Mouse (Mus musculus) Patski (cell line): ENCODE measurements at regions not wholly inside any gene's neighbourhood (a gene's known extent, or its start where the extent isn't known, plus 50 kb on each side); places are given as distances from the start of the nearest gene placed in this dataset.

Experiments used
- ATAC-seq: fragments of 100-300 bp; one replicate; pipeline ENCODE4 v1.8.0; 2021
- CTCF ChIA-PET: fragments of 350-600 bp; sonication (Branson Sonifier 250); formaldehyde crosslinking; loops from one replicate; lab custom pipeline; 2022; ENCODE audit warnings: inconsistent platforms; lab: Charles Lee
- POLR2A ChIA-PET: fragments of 350-600 bp; sonication (Branson Sonifier 250); formaldehyde crosslinking; loops from one replicate; lab custom pipeline; 2022; ENCODE audit warnings: antibody characterized with exemption, inconsistent platforms; lab: Charles Lee
- DNase-seq: peaks from one replicate; pipeline ENCODE4 v3.0.0-alpha.2; 2011; ENCODE audit warnings: low read depth, low spot score
- H3K27me3 ChIP-seq: fragments of 371-371 bp; one replicate; pipeline ENCODE4 v1.5.1; 2021
- CTCF ChIP-seq: fragments of 100-300 bp; IDR thresholded peaks from one replicate; pipeline ENCODE4 v1.5.1; 2021
- in situ Hi-C: fragments of 300-500 bp; cut with MboI; formaldehyde crosslinking; loops from 3 replicates; pipeline ENCODE4 v1.11.1; 2018; ENCODE audit warnings: low pct_unique_long_range_greater_than_20kb, mixed read lengths

DNA sequence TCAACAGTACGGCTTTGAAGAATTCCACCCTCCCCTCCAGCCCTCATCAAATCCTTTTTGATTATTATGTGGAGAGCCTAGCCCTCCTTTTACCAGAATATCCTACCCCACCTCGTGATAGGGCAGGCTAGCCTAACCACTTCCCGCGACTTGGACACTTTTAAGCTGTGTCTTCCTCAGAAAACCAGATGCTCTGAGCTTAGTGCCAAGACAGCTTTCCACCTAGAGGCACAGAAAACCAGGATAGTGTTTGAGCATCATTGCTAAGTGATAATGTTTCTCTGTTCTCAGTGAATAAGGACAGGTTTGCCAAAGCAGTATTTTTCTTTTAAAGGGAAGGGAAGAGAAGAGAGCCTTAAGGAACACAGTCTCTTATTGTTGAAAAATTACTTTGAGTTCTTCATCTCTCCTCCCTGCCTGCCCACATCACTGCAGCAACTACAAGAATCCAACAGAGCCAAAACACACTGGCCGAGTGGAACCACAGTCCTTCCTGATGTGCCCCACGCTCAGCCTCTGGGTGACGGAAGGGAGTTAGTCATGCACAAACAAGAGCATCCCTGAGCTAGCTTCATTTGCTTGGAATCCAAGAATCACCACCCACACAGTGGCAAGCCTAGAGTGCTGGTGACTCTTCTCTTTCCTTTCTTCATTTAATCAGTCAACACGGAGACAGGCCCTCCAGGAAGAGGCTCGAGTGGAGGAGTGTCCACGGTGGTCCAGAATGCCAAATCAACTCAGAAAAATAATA is 144.4 kb upstream of the Ank start:
- no peak for DNase-seq
- peak; percentile 72 for ATAC-seq
- CTCF ChIA-PET = interaction anchor here (0.8 to 4.3 kb wide), 4 partner anchors 16 to 261 kb away, joined by 3 to 17 read pairs (median 5); no protein-coding TSS in a partner anchor
- POLR2A ChIA-PET = interaction anchor here (0.5 to 0.7 kb wide), 2 partner anchors 148 to 198 kb away, joined by 3 to 4 read pairs; no protein-coding TSS in a partner anchor
- TF ChIP-seq CTCF = no peak
- H3K27me3 ChIP-seq = no peaks in the 10 kb centered on the region
- in situ Hi-C loops = loop anchor here (5.0 kb wide), 1 partner anchor 95 kb away; no protein-coding TSS in a partner anchor

DNA sequence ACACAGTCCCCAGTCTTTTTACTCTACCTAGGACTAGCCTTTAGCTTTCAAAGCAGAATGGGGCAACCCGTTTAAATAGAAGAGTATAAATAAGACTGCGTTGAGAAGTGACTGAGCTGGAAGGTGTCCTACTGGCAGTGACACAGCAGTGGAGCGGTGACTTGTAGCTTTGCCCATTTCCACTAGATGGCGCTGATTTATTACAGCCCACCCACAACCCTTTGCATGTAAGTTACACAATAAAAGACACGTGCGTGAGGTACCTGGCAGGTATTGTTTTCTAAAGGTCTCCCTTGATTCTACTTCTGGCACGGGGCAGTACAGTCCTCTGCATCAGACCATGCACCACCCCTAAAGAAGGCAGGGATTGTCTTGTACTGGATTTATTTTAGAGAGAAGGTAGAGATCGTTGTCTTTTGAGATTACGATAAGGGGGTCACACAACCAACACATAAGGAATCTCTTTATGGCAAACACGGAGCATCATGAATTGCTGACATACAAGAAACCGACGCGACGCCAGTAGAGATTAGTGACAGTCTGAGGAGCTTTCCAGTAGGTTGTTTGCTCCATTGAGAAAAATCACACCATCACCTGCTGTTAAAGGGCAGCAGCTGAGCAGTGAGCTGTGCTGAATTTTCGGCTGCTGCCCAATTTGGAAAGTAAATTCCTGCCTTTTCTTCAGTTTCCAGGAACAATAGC is 140.5 kb upstream of the Ank start:
- POLR2A ChIA-PET = interaction anchor here (0.7 to 0.8 kb wide), 2 partner anchors 140 kb away, joined by 3 read pairs; no protein-coding TSS in a partner anchor
- ATAC-seq (peak; percentile 48), DNase-seq (no peak)
- peak; percentile 95 for TF ChIP-seq CTCF
- in situ Hi-C loops = no loop called here
- CTCF ChIA-PET = interaction anchor here (0.6 to 2.5 kb wide), 25 partner anchors 9 to 299 kb away, joined by 3 to 40 read pairs (median 4); partner anchors contain the start of gene Ank
- no peaks in the 10 kb centered on the region for H3K27me3 ChIP-seq

GRCm38 (mm10) chr15:27326549-27326876 is 140.0 kb upstream of the Ank start:
- ATAC-seq = no peak
- POLR2A ChIA-PET = interaction anchor here (0.8 kb wide), 1 partner anchor 139 kb away, joined by 3 read pairs; no protein-coding TSS in a partner anchor
- no peaks in the 10 kb centered on the region for H3K27me3 ChIP-seq
- in situ Hi-C loops = no loop called here
- no peak for DNase-seq
- no peak for TF ChIP-seq CTCF
- CTCF ChIA-PET = interaction anchor here (0.8 to 2.5 kb wide), 16 partner anchors 9 to 298 kb away, joined by 3 to 40 read pairs (median 5); partner anchors contain the start of gene Ank

DNA sequence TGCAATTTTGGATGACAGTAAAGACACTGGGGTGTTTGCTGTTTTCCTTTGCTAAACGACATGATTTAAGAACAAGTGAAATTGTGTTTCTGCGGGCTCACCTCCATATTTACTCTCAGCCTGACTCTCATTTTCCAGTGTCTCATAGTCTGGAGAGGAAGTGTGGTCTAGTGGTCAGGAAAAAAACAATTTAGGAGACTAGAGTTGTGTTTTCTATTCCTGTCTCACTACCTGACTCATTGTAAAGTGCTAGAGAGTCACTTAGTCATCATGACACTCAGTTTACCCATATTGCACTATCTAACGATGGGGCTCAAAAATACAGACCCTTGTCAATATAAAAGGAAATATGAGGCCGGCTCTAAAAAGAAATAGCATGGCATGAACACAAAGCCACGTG is 138.7 kb upstream of the Ank start:
- ChIA-PET CTCF (no interaction called here), POLR2A (no interaction called here)
- ATAC-seq = no peak
- H3K27me3 ChIP-seq = no peaks in the 10 kb centered on the region
- in situ Hi-C loops = no loop called here
- no peak for DNase-seq
- TF ChIP-seq CTCF = no peak

DNA sequence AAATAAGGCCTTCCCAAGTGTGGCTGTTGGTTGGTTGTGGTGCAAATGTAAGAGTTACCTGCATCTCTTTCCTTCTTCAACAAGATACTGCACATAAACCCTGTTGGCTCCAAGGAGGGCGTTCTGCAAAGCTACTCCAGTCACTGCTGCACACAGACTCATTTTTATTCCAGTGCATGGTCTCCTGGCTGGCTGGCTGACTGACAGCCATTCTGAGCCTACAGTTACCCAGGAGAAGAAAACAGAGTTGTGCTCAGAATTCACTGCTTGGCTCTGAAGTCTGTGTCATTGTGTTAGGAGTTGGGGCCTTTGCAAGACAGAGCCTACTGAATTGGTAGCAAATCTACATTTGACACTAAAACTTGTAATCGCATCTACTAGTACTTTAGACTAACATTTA is 138.0 kb upstream of the Ank start:
- CTCF ChIA-PET = interaction anchor here (1.0 kb wide), 1 partner anchor 78 kb away, joined by 3 read pairs; no protein-coding TSS in a partner anchor
- POLR2A ChIA-PET = no interaction called here
- no peaks in the 10 kb centered on the region for H3K27me3 ChIP-seq
- no peak for ATAC-seq
- DNase-seq = no peak
- no peak for TF ChIP-seq CTCF
- in situ Hi-C loops = no loop called here

- ATAC-seq (no peak), DNase-seq (no peak)
- no peak for TF ChIP-seq CTCF
- in situ Hi-C loops = no loop called here
- no peaks in the 10 kb centered on the region for H3K27me3 ChIP-seq
- ChIA-PET POLR2A (no interaction called here), CTCF (interaction anchor here (1.4 kb wide), 1 partner anchor 16 kb away, joined by 3 read pairs; no protein-coding TSS in a partner anchor)
Observed at GRCm38 (mm10) chr15:27340070-27340469, 126.4 kb upstream of the Ank start.

DNA sequence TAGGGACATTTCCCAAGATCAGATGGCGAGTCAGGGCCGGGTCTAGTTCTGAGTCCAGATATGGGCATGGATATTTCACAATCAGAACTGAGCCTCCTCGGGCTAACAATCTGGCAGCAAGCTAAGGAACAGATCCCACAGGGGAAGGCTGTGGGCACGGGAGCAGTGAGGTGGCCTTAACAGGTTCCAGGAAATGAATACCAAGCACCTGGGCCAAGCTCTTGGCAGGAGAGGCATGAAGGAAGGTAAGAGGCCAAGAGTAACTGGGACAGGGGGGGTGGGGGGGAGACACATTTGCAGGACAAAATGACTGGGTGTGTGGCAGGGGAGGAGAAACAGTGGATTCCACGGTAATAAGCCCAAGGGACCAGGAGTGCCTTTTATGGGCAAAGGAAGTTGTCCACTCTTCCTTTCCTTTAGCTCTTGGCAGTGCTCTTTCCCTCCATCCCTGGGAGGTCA is 124.9 kb upstream of the Ank start:
- ChIA-PET CTCF (interaction anchor here (1.3 kb wide), 1 partner anchor 12 kb away, joined by 4 read pairs; no protein-coding TSS in a partner anchor), POLR2A (interaction anchor here (0.7 kb wide), 1 partner anchor 41 kb away, joined by 5 read pairs; no protein-coding TSS in a partner anchor)
- ATAC-seq = peak; percentile 73
- no peaks in the 10 kb centered on the region for H3K27me3 ChIP-seq
- DNase-seq = no peak
- in situ Hi-C loops = no loop called here
- no peak for TF ChIP-seq CTCF

DNA sequence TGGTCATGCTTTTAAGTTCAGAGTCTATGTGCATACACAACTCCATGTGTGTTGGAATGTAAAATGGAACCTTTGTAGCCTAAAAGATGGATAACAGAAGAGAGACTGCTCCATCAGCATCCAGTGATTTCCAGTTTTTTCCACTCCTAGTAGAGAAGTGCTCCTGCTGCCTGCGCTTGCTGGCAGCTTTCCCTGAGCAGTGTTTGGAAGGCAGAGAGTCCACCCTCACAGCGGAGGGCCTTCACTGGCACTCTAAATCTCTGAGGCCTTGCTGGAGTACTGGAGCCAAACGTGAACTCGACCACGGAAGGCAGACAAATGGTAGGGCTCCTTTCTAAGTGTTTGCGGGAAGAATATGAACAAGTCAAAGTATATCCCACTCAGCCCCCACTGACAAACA is 108.0 kb upstream of the Ank start:
- no peak for TF ChIP-seq CTCF
- CTCF ChIA-PET = no interaction called here
- POLR2A ChIA-PET = no interaction called here
- DNase-seq = no peak
- ATAC-seq = no peak
- H3K27me3 ChIP-seq = no peaks in the 10 kb centered on the region
- in situ Hi-C loops = no loop called here

DNA sequence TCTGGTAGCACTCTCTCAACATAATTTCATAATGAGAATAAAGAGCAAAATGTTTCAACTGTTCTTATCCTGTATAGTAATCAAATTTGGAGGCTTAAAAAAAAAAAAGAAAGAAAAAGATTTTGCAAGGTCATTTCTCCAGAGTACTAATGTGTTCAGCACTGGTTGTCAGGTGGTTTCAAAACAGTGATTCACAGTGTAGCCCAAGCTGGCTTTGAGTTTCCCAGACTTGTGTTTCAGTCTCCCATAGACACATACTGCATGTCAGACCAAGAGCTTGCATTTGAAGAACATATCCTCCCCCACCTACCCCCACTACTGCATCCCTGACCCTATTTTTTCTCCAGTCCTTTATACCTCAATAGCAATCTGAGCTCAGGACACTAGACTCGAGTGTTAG is 107.2 kb upstream of the Ank start:
- CTCF ChIA-PET = interaction anchor here (0.8 to 1.1 kb wide), 2 partner anchors 10 to 106 kb away, joined by 3 read pairs; no protein-coding TSS in a partner anchor
- no peaks in the 10 kb centered on the region for H3K27me3 ChIP-seq
- DNase-seq (no peak), ATAC-seq (no peak)
- no peak for TF ChIP-seq CTCF
- in situ Hi-C loops = no loop called here
- POLR2A ChIA-PET = no interaction called here

GRCm38 (mm10) chr15:27374517-27374916 is 92.0 kb upstream of the Ank start:
- in situ Hi-C loops = no loop called here
- H3K27me3 ChIP-seq = no peaks in the 10 kb centered on the region
- POLR2A ChIA-PET = no interaction called here
- TF ChIP-seq CTCF = peak; percentile 15
- no peak for DNase-seq
- CTCF ChIA-PET = interaction anchor here (1.4 kb wide), 1 partner anchor 35 kb away, joined by 3 read pairs; no protein-coding TSS in a partner anchor
- ATAC-seq = no peak
